Mouse (Mus musculus) kidney, embryonic 14.5 days (tissue): ENCODE data around the gene Retreg2. TPM values are rescaled to one million over a fixed set of nuclear protein-coding genes. Genes with fewer than 3 reads are reported as not detected.

ENCODE experiments used
- ATAC-seq: fragments of 200-750 bp; cut with Nextera tagmentation; 2 replicates; pipeline ENCODE4 v1.8.0; 2017; ENCODE audit warnings: moderate number of reproducible peaks, mild to moderate bottlenecking, moderate TSS enrichment, moderate library complexity; ENCODE audit not compliant: low FRiP score, low TSS enrichment
- H3K27ac ChIP-seq: fragments of 300-500 bp; sonication (generic); 2 replicates; pipeline ENCODE4 v1.5.1; 2014; ENCODE audit warnings: low read depth, mild to moderate bottlenecking, low read length, moderate library complexity, mixed read lengths
- H3K27me3 ChIP-seq: fragments of 300-500 bp; sonication (generic); 2 replicates; pipeline ENCODE4 v1.6.1; 2014; ENCODE audit warnings: mild to moderate bottlenecking, low read length; ENCODE audit not compliant: control insufficient read depth, insufficient read depth
- H3K36me3 ChIP-seq: fragments of 300-500 bp; sonication (generic); 2 replicates; pipeline ENCODE4 v1.6.1; 2014; ENCODE audit warnings: low read length, mixed read lengths; ENCODE audit not compliant: control insufficient read depth, insufficient read depth
- H3K4me1 ChIP-seq: fragments of 300-500 bp; sonication (generic); 2 replicates; pipeline ENCODE4 v1.6.1; 2014; ENCODE audit warnings: low read length, mixed read lengths; ENCODE audit not compliant: control insufficient read depth, insufficient read depth
- H3K4me2 ChIP-seq: fragments of 300-500 bp; sonication (generic); replicated peaks from 2 replicates; pipeline ENCODE4 v1.6.1; 2014; ENCODE audit warnings: low read depth, mild to moderate bottlenecking, low read length
- H3K4me3 ChIP-seq: fragments of 300-500 bp; sonication (generic); 2 replicates; pipeline ENCODE4 v1.5.1; 2014; ENCODE audit warnings: mild to moderate bottlenecking, low read length
- H3K9ac ChIP-seq: fragments of 300-500 bp; sonication (generic); 2 replicates; pipeline ENCODE4 v1.6.1; 2014; ENCODE audit warnings: low read depth, mild to moderate bottlenecking, low read length, moderate library complexity
- H3K9me3 ChIP-seq: fragments of 300-500 bp; sonication (generic); 2 replicates; pipeline ENCODE4 v1.6.1; 2016; ENCODE audit warnings: low read length; ENCODE audit not compliant: control insufficient read depth
- WGBS: fragments of 180-500 bp; shearing (Covaris S2); extraction: QIAGEN DNeasy Blood & Tissue Kit; methylation state at CpG from one replicate; pipeline ENCODE4 v1.1.7; 2014; 5-methylcytosine and 5-hydroxymethylcytosine counted together
- polyA plus RNA-seq: library from polyadenylated mRNA; unstranded; fragments of >200 nt; fragmentation: Nextera tagmentation; extraction: Ambion mirVana; gene quantifications from 2 replicates; pipeline ENCODE4 v1.2.1, GENCODE M21; 2014

The Retreg2 gene
- polyA plus RNA-seq, 1 experiment from 2014 or later = 56.0 TPM

DNA sequence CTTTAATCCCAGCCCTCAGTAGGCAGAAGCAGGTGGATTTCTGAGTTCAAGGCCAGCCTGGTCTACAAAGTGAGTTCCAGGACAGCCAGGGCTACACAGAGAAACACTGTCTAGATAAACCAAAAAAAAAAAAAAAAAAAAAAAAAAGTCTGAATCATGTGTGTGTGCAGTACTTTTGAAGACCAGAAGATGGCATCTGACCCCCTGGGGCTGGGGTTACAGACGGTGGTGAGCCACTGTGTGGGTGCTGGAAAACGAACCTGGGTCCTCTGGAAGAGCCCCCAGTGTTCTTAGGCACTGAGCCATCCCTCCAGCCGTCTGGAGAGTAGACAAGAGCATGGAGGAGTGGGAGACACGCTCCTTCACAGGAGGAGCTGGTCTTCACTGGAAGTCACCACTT, 39.6 kb downstream of the Retreg2 start:
- Histone ChIP-seq H3K4me2 (no peak overlapping the region), H3K4me1 (peaks cover 18% of the 10 kb centered on the region), H3K36me3 (peaks cover 48% of the 10 kb centered on the region)

DNA sequence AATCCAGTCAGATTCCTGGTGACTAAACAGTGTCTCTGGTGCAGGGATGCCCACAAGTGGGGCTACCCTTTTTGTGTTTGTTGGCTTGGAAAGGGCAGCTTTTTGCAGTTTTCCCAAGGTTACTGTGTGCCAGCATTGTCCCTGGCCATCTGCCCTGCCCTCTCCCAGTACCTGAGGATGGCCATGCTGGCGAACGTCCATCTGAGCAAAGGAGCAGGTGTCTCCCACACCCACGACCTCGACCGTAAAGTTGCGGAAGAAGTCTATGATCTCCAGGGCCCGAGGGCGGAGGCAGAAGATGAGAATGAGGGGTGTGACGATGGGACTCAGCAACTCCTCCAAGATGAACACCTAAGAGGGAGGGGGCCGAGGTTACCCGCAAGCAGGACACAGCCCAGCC, 42.9 kb downstream of the Retreg2 start:
- H3K36me3 ChIP-seq = peaks cover 56% of the 10 kb centered on the region
- WGBS = 88% methylated on average over 11 of the region's 11 CpGs

More for the DNA sequence above, 39.6 kb downstream of the Retreg2 start:
- Histone ChIP-seq H3K4me3 (no peak overlapping the region), H3K9me3 (no peaks in the 10 kb centered on the region), H3K27ac (no peak overlapping the region), H3K27me3 (no peaks in the 10 kb centered on the region), H3K9ac (no peak overlapping the region)
- no peak for ATAC-seq
- WGBS = 80% methylated on average over 4 of the region's 4 CpGs

DNA sequence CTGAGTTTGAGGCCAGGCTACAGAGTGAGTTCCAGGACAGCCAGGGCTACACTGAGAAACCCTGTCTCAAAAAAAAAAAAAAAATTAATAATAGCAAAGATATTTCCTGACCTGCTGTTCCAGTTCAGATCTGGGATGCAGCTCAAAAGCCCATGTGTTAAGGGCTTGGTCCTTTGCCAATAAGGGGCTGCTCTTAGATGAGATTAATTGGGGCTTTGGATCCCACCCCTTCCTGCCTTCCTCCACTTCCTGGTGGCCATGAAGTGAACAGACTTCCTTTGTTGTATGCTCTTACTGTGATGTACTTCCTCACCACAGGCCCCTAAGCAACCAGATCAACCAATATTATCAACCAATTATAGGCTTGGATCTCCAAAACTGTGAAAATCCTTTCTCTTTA, 44.5 kb downstream of the Retreg2 start:
- no peaks in the 10 kb centered on the region for H3K27me3 ChIP-seq
- H3K9ac ChIP-seq = no peak overlapping the region
- H3K9me3 ChIP-seq = no peaks in the 10 kb centered on the region
- peaks cover 52% of the 10 kb centered on the region for H3K36me3 ChIP-seq
- no peak overlapping the region for H3K27ac ChIP-seq
- ATAC-seq = no peak
- H3K4me1 ChIP-seq = no peaks in the 10 kb centered on the region
- H3K4me3 ChIP-seq = no peak overlapping the region
- H3K4me2 ChIP-seq = no peak overlapping the region

More for the DNA sequence above, 42.9 kb downstream of the Retreg2 start:
- H3K27me3 ChIP-seq = no peaks in the 10 kb centered on the region
- H3K4me3 ChIP-seq = no peak overlapping the region
- H3K4me2 ChIP-seq = no peak overlapping the region
- 0 out of 2 replicates have a peak, but pooled peaks cover 3% of the 10 kb centered on the region for H3K4me1 ChIP-seq
- ATAC-seq = no peak
- H3K27ac ChIP-seq = no peak overlapping the region
- H3K9ac ChIP-seq = no peak overlapping the region
- H3K9me3 ChIP-seq = no peaks in the 10 kb centered on the region

DNA sequence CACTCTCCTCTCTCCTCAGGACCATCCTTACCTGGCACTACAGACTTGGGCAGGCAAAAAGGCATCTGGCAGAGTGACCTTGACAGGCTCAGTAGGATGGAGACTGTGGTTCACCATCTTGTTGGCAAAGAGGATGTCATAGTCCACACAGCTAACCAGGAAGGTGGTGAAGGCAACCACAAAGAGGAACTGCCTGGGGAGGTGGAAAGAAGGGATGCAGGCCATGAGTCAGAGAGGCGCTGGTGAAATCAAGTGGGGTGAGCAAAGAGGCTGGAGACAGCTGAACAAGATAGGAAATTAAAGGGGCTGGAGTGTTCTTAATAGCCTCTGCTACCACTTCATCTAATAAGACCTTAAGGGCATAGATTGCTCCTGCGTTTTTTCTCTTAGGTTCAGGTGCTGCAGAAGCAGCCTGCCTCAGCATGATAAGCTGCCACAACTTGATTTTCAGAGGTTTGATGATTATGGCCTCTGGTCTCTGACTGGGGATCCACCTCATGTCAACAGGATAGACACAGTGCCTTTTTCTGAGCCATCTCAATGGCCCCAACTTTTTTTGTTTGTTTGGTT, 45.4 kb downstream of the Retreg2 start:
- Histone ChIP-seq H3K27ac (no peak overlapping the region), H3K36me3 (peaks cover 44% of the 10 kb centered on the region), H3K4me3 (no peak overlapping the region), H3K9me3 (no peaks in the 10 kb centered on the region), H3K4me2 (no peak overlapping the region), H3K9ac (no peak overlapping the region), H3K4me1 (peaks cover 2% of the 10 kb centered on the region), H3K27me3 (no peaks in the 10 kb centered on the region)
- no peak for ATAC-seq
- 89% methylated on average over 2 of the region's 2 CpGs for WGBS

DNA sequence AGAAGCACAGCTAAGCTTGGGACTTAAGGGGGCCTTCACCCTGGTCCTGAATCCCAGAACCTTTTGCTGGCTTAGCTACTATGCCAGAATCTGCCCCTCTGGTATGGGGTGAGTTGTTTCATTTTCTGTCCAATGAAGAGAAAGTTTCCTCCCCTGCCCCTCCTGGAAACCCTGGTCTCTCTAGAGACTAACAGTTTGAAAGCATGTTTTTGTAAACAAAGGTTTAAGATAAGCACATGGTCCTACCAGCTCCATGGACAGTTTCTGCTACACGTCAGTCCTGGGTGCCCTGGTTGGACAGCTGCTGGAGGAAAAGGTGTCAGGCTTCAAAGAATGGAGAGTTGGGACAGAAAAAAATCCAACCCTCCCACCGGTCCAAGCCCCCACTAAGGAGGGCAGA, 48.0 kb downstream of the Retreg2 start:
- H3K4me2 ChIP-seq = no peak overlapping the region; the same call in 1 of the 2 replicates
- peak overlapping the region; percentile 88; the same call in 1 of the 2 replicates for H3K4me3 ChIP-seq
- no peaks in the 10 kb centered on the region for H3K9me3 ChIP-seq
- H3K9ac ChIP-seq = peak overlapping the region; percentile 78; the same call in 1 of the 2 replicates
- no peaks in the 10 kb centered on the region for H3K27me3 ChIP-seq
- H3K36me3 ChIP-seq = peaks cover 25% of the 10 kb centered on the region
- H3K27ac ChIP-seq = no peak overlapping the region
- 58% methylated on average over 2 of the region's 2 CpGs for WGBS
- H3K4me1 ChIP-seq = peaks cover 9% of the 10 kb centered on the region
- no peak for ATAC-seq

DNA sequence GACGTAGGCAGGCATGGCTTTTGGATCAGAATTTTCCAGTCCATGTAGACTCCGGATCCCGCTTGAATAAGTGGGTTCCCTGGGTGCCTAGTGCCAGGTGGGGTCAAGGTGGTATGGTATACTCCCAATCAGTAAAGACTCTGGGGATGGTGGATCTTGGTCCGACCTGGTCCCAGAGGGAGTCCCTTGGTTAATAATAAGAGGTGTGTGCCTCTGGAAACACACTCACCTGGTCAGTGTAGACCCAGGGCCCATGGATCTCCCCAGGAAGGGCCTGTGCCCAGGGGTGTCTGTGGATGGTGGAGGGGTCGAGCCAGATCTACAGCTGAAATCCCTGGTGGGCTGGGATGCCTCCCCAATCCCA, 48.7 kb downstream of the Retreg2 start:
- Histone ChIP-seq H3K4me3 (peak overlapping the region; percentile 88), H3K9ac (peak overlapping the region; percentile 78), H3K9me3 (no peaks in the 10 kb centered on the region), H3K36me3 (peaks cover 25% of the 10 kb centered on the region), H3K27me3 (no peaks in the 10 kb centered on the region), H3K4me1 (peaks cover 9% of the 10 kb centered on the region), H3K4me2 (peak overlapping the region; percentile 82), H3K27ac (peak overlapping the region; percentile 39; the same call in 1 of the 2 replicates)
- 53% methylated on average over 5 of the region's 5 CpGs for WGBS
- no peak for ATAC-seq

DNA sequence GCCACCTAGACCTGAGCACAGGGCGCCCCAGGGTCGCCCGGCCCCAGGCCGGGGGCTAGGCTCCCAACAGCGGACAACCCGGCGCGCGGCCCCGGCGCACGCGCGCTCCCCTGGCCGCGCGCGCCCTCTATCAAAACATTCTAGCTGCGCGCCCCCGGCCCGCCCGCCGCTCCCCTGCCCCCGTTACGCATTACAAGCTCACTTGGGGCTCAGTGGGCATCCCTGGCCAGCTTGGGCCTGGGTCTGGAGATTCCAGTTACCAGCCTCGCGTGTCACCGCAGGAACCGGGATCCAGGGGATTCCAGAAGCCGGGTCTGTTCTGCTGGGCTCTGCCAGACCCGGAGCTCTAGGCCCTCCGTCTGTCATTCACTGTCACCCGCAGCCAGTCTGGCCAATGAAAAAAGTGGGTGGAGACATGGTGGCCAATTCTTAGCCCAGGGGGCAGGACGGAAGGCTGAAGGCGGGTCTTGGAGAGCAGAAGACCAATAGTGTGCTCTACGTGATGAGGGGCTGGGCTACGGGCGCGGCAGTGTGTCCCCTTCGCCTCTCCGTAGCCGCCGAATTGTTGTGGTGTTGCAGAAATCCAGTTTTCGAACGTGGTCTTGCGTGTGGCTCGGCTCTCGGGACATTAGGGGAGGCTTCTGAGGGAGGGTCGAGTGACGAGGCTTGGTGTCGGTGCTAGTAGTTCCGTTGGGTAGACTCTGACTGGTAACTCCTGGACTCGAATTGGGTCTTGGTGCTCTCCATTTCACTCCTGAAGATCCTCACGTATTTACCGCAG, 49.2 kb downstream of the Retreg2 start, which contains the start of the genes Ankzf1 and Atg9a:
Gene Ankzf1 (plus strand): TSS at position 530 of the 781 bp plus-strand sequence.
Gene Atg9a (minus strand): TSS at position 575 of the 781 bp plus-strand sequence.
- peak within 1 kb of the TSS; percentile 93 for H3K4me2 ChIP-seq
- peak within 1 kb of the TSS; percentile 88 for H3K4me3 ChIP-seq
- peaks cover 9% of the 10 kb centered on the region for H3K4me1 ChIP-seq
- peak within 1 kb of the TSS; percentile 94 for H3K27ac ChIP-seq
- peaks cover 23% of the 10 kb centered on the region; the same call in 1 of the 2 replicates for H3K36me3 ChIP-seq
- H3K9me3 ChIP-seq = no peaks in the 10 kb centered on the region
- H3K27me3 ChIP-seq = no peaks in the 10 kb centered on the region
- WGBS = under 1% methylated on average over 56 of the region's 56 CpGs
- peak within 1 kb of the TSS; percentile 78 for H3K9ac ChIP-seq
- peak; percentile 100 for ATAC-seq

DNA sequence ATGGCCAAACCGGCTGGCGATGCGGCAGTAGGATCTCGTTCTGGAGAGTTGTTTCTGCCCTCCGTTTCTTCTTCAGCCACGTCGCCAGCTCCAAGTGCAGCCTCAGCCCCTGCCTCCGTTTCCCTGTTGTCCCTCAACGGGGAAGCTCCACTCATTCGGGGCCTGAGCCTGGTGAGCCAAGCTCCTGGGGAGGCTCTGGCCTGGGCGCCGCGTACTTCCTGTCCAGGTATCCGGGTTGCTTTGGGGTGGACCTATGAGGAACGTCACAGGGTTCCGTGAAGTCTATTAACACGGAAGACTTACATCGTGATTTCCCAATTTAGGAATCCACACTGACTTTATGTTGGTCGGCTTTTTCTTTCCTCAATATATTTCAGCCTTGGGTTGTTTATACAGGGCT, 49.9 kb downstream of the Retreg2 start:
- Histone ChIP-seq H3K9ac (peak overlapping the region; percentile 78), H3K4me1 (peaks cover 9% of the 10 kb centered on the region), H3K27ac (peak overlapping the region; percentile 94), H3K27me3 (no peaks in the 10 kb centered on the region), H3K4me2 (peak overlapping the region; percentile 93), H3K4me3 (peak overlapping the region; percentile 88), H3K36me3 (peaks cover 24% of the 10 kb centered on the region; the same call in 1 of the 2 replicates), H3K9me3 (no peaks in the 10 kb centered on the region)
- ATAC-seq = peak; percentile 21; the same call in 1 of the 2 replicates
- under 1% methylated on average over 19 of the region's 19 CpGs for WGBS
